Mouse (Mus musculus) hematopoietic stem cell, adult 5-6 weeks (primary cell): ENCODE results near the gene Rps6ka6. TPM values are rescaled to one million over a fixed set of nuclear protein-coding genes. Genes with fewer than 3 reads are reported as not detected.

Experiments
- ATAC-seq, 2 experiments: fragments of 125-278 bp in 1 of 2; replicated peaks in 1 of 2; 2 replicates each; pipeline ENCODE4 v1.8.0; 2016 to 2017; ENCODE audit warnings: inconsistent platforms in 2 of 2, mild to moderate bottlenecking in 2 of 2, moderate number of reproducible peaks in 2 of 2, low read depth in 1 of 2, moderate TSS enrichment in 1 of 2; ENCODE audit not compliant: low FRiP score in 2 of 2, poor library complexity in 2 of 2, severe bottlenecking in 2 of 2, insufficient read depth in 1 of 2, low TSS enrichment in 1 of 2
- total RNA-seq: library from RNA; stranded (forward); fragments of 172-1452, 232-1000 nt; gene quantifications from 2 replicates; pipeline ENCODE4 v1.2.3, GENCODE M21; 2017

Gene Rps6ka6
- total RNA-seq: 2.4 and 3.9 TPM in 2 replicates

DNA sequence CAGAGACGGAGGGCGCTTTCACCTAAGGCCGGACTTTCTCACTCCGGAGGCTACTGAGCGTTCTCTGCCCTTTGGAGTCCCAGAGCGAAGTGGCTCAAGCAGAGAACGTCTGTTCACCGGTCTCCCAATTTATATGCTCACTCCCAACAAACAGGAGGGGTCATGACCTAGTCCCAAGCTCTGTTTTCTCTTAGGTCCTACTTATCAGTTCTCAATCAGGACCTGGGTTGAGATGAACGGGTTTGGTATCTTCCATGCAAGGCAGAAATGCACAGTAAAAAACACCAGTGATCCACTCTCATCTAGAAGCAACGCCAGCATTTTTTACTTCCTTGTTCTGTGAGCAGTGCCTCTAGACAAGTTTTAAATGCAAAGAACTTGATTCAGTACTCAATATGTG, at the start of gene Rps6ka6:
Gene Rps6ka6, minus strand, starts transcription at position 101 of the 400 bp plus-strand sequence.
- ATAC-seq: no peak

DNA sequence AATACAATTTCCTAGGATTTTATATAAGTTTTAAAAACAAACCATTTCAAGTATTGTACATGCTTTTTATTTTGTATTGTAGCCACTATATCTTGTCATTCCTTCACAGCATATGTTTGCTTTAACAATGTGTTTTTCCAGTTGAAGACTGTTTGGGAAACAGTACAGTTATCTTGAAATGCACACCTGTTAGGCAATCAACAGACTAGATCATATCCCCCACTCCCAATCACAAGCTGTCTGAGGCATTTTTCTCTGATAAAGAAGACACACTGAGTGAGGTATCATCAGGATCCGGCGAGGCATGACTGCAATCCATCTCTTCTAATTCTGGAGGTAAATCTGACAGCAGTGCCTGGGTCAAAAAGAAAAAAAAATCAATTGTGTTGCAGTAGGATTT, 39.3 kb upstream of the Rps6ka6 start:
- no peak for ATAC-seq

DNA sequence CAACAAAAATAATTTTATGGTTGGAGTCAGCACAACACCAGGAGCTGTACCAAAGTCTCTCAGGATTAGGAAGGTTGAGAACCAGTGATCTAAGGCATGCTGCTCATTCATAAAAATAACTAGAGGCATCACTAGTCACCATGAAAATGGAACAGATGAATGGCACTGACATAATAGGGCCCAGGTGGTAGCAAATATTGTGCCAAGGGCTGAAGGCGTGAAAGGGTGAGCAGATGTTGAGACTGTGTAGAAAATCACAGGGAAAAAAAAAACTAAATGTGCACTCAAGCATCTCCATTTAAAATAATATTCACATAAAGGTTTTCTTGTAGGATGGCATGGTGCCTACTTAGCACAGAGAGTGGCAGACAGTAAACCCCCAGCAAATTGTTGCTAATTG, 19.6 kb downstream of the Rps6ka6 start:
- no peak for ATAC-seq

DNA sequence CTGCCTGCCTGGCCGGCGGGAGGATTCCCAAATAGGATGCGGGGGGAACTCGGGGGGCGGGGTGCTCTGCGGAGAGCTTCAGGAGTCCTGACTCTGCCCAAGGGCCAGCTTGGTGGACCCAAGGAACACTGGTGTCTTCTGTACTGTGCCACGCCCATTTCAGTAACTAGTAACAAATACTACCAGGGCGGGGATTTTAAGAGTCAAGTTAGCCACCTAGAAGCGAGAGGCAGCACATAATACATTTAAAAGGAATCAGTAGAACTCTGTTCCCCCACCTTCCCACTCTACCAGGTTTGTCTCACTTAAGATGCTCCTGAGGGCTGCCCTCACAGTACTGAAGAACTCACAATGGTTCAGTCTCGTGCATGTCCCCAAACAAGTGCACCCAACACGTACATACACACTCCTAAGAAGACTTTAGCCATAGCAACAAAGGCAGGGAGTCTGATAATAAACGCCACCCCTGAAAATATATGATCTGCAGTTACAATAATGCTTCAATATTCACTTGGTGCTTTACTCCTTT, 74.1 kb downstream of the Rps6ka6 start:
- ATAC-seq: peak in 1 of 2 experiments; percentile 51; a peak in 2 of 4 replicates

DNA sequence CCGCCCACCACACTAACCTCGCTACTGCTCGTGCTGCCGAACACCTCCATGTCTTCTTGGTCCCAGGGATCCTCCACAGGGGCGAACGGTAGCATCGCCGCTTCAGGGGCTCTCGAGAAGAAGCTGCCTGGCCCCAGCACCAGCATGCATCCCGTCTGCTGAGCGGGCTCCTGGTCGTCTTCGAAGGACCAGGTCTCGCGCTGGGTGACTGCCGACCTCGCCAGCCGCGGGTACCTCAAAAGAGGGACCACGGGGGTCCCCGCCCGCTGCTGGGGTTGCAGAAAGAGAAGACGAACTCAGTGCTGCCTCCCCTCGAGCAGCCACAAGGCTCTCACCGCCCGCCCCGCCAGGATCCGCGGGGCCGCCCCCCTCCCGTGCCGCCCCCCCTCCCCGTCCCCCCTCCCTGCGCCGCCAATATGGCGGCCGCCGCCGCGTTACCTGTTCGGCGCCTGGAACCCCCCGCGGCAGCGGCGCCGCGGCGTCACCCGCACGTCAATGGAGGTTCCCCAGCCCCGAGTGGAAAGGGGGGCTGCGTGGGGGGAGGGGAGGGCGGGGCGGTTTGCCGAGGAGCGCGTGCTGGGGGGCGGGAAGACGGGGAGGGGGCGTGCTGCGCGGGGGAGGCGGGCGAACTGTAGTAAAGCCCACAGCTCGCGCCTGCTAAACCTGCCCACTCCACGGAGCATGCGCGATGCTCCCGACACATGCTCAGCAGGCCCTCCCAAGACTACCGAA, 74.8 kb downstream of the Rps6ka6 start:
- peak; percentile 57 to 58; a peak in 3 of 4 replicates for ATAC-seq

DNA sequence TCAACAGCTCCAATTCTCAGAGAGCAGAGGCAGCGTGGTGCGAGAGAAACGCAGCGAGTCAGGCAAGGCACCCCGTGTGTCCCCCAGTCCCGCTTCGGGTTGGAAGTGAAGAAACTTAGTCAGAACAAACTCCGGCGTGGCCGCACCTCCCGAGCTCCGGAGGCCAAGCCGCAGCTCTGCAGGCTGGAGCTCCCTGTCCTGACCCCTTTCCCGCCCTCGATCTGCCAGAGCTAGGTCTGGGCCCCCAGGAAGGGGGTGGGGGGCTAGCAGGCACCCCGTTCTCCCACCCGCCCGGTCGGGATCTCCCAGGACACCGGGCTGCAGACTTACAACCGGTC, 75.3 kb downstream of the Rps6ka6 start:
- peak; percentile 42; a peak in 1 of 4 replicates for ATAC-seq

DNA sequence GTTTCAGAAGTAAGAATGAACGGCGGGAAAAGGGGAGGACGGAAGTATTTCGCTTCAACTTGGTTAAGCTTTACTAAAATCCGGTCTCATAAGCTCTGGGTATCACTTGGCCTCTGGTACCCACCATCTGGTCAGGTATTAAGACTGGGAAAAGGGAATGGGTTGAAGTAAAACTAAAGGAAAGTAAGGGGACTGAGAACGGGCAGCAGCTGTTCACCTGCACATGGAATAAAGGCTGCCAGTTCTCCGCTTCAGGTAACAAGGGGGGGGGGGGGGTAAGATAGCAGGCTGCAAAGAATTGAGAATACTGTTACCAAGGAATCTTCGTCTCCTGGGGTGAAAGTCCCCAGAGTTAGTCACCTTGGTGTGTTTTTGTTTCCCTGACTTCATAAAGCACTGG, 75.7 kb downstream of the Rps6ka6 start:
- no peak for ATAC-seq

DNA sequence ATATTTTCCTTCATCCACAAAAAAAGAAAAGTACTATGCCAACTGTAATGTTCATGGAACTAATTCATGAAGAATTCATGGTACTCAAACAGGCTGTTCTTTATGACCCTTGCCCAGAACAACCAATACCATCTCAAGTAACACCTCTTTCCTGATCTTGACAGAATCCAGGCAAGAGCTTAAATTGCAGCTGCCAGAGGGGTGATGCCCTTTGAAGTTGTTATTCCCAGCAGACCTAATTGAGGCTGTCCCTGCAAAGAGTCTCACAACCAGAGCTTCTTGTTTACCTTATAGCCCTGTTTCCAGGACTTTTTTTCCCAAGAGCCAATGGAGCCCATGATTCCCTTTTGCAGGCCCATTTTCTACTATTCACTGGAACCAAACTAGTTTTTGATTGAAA, 77.6 kb downstream of the Rps6ka6 start:
- ATAC-seq: no peak

DNA sequence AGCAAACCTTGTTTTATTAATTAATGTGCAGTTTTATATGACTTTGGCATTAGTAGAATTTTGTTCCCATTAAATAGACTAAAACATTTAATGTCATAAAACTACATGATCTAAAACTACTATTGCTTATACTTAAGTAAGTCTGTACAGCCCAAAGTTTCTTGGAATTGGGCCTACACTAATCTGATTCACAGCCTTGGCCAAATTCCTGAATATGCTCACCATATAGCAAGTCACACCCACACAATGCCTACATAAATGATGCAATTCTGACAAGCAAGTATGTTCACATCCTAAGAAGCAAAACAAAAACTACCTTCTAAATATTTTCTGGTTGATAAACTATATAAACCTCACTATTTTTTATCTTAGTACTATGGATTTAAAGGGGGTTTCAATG, 101.2 kb downstream of the Rps6ka6 start:
- ATAC-seq: no peak

DNA sequence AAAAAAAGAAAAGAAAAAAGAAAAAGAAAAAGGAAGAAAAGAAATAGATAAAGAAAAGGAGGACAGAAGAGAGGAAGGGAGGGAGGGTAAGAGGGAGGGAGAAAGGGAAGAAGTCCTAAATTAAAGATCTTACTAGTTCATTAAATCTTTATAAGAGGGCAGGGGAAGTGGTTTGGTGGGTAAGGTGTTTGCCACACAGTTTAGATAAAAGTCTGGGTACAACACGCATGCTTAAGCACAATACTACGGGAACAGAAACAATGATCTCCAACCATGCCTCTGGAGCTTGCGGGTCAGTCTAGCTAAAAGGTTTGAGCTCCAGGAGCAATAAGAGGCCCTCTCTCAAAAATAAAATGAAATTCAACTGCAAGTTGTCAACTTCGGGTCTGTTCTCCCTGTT, 123.0 kb downstream of the Rps6ka6 start:
- ATAC-seq: no peak

DNA sequence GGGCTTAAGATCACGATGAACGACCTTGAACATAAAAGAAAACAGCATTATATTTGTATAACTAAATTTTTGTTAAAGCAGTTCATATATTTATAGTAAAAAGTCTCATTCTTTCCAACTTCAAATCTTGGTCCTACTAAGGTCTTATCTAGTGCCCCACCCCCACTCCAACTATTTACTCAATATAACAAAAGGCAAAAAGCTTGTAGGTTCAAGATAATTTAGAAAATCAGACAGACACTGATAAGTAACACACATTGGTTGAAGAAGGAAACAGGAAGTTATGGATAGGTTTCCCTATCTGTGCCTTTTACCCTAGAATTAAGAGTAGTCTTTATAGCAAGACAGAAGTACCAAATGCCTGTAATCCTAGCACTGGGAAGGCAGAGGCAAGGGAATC, 132.9 kb downstream of the Rps6ka6 start:
- no peak for ATAC-seq

DNA sequence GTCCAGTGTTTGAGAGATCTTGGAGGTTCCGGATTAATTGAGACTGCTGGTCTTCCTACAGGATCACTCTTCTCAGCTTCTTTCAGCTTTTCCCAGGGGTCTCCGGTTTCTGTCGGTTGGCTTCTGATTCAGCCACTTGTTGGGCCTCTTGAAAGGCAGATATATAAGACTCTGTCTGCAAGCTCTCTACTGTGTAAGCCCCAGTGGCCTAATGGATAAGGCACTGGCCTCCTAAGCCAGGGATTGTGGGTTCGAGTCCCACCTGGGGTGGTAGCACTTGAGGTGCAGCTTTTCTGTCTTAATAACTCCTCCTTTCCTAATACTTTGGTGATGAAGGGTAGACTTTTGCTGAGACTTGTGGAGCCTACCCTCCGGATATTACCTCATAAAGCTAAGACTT, 160.7 kb downstream of the Rps6ka6 start:
- no peak for ATAC-seq

DNA sequence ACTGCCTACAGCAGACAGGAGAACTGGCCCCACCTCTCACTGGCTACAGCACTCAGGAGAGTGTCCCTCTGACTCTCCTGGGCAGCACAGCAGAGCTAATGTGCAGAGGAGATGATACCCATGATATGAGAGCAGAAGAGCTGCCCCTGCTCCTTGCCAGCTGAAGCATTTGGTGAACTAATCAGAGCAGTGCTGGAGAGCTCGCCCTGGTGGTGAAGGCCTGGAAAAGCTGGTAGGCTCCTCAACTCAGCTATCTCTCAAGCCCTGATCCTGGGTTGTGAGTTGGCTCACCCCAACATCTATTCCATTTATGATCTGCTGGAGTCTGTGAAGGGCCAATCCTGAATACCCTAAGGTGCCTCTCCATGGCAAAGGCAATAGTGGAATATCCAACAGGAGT, 163.6 kb downstream of the Rps6ka6 start:
- no peak for ATAC-seq

Other genes with a start within 250 kb of the Rps6ka6 start
- 1.2 and 1.6 TPM in 2 replicates for gene Hdx, start 159.1 kb upstream of the Rps6ka6 start, total RNA-seq